Mouse (Mus musculus) c-Kit-positive CD71-negative TER-119-negative erythroid progenitor cells, embryonic 14.5 days (primary cell): ENCODE measurements around the gene Nicn1.

Experiments
- DNase-seq: peaks from one replicate; pipeline ENCODE4 v3.0.0-alpha.2; 2013; ENCODE audit warnings: low read depth

Gene Nicn1

DNA sequence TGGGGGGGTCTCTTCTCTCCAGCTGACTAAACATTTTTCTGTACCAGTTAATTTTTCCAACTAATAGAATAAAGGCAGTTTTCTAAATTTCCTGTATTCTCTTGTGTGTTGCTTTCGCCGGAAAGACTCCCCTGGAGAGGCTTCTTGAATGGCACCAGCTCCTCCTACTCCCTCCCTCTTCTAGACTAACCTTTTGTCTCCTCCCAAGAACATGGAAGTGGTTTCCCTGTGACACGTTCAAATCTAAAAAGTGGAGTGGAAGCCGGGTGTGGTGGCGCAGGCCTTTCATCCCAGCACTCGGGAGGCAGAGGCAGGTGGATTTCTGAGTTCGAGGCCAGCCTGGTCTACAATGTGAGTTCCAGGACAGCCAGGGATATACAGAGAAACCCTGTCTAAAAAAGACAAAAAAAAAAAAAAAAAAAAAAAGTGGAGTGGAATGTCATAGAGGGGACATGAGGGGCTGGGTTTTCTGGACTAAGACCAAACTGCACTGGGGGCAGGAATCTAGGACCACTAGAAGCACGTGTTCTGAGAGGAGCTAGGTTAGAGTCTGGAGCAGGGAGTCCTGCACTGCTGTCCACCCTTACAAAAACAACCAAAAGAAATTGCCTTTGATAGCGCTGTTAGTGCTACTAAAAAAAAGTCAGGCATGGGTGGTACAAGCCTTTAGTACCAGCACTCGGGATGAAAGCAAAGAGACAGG lies 47.8 kb downstream of the Nicn1 start:
- no peak for DNase-seq

DNA sequence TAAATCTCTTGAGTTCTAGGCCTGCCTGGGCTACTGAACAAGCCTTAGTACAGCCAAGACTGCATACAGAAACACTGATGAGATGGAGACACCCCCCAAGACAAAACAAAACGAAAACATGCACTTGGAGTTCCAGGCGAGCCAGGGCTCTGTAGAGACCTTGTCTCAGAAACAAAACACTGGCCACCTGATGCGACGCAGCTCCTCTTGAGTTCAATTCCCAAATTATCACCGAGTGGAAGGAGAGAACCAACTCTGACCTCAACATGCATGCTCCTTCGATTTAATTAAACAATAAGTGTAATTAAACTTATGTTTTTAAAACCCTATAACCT lies 48.3 kb downstream of the Nicn1 start:
- DNase-seq, result no peak

DNA sequence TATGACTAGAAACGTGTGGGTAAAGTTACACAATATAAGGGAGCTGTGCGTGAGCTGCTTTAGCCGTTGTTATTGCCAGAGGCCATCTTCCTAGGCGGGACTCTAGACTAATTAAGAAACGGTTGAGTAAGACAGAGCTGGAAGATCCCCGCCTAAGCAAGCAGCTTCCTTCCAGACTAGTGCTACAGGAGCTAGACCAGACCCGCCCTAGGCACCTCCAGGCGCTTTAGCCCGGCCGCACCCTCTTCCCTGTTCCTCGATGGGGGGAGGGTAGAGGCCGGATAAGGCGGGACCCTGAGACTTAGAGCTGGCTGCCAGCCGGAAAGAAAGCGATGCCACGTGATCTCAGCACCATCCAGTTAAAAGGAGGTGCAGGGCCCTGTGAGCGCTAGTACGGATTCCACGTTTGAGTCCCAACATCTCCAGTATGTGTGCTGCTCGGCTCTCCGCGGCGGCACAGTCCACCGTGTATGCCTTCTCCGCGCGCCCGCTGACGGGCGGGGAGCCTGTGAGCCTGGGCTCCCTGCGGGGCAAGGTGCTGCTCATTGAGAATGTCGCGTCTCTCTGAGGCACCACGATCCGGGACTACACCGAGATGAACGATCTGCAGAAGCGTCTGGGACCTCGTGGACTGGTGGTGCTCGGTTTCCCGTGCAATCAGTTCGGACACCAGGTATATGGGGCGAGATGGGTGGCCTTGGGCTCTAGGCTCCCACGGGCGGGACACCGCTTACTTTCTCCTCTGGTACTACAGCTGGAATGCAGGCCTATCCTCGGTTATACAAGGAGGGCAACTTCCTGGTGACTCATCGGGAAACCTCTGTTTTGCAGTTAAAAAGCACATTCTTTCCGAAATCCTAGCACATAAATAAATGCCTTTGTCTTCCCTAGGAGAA lies 48.9 kb downstream of the Nicn1 start, which contains the start of gene Gpx1:
Gene Gpx1, plus strand, starts transcription at position 18 of the 896 bp plus-strand sequence.
- peak; percentile 98 for DNase-seq

DNA sequence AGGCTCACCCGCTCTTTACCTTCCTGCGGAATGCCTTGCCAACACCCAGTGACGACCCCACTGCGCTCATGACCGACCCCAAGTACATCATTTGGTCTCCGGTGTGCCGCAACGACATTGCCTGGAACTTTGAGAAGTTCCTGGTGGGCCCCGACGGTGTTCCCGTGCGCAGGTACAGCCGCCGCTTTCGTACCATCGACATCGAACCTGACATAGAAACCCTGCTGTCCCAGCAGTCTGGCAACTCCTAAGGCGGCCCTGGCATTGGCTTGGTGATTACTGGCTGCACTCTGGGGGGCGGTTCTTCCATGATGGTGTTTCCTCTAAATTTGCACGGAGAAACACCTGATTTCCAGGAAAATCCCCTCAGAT lies 49.6 kb downstream of the Nicn1 start:
- DNase-seq, result no peak

DNA sequence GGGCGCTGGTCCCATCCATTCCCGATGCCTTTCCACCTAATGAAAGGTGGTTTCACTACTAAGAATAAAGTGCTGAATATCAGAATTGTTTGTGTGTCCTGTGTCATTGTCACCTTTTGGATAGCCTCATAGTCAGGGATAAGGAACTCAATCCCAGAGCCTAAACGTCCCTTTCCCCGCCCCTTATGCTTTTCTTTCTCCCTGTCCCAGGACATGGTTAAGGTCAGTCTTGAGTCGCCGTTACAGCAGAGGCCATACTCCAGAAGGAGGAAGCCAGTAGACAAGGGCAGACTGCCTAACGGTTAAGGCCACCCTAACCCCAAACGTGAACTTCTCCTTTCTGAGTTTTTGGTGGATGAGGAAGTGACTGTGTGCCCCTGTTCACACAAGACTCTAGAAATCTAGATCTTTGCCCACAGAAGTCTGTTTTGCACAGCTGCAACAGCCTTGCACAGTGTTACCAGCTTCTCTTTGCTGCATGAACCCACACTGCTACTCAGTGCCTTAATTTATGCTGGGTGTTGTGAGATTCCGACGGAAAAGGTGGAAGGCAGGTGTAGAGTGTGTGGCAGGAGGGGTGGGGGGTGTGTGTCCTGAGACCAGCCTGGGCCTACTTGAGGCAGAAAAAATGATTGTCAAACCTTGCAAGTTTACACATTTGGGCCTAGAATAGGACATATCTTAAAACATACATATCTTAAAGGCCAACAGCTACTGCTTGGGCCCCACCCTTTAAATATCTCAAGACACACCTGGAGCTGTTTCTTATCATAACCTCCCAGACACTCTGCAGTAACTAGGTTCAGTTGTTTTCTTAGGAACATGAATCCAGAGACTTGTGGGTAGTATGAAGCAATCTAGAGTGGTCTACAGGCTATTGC lies 50.3 kb downstream of the Nicn1 start:
- peak; percentile 73 for DNase-seq

DNA sequence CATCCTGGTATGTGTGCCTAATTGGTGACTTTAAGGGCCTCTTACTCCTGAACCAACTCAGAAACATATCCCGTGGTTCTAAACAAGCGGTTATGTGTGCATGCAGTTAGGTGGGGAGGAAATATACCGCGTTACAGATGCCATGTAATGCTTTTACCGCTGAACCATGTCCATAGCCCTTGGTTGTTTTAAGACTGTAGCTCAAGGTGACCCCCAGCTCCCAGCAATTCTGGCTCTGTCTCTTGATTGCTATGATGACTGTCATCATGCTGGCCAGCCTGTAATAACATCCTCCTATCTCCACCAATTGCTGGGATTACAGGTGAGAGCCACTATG lies 50.9 kb downstream of the Nicn1 start:
- no peak for DNase-seq

DNA sequence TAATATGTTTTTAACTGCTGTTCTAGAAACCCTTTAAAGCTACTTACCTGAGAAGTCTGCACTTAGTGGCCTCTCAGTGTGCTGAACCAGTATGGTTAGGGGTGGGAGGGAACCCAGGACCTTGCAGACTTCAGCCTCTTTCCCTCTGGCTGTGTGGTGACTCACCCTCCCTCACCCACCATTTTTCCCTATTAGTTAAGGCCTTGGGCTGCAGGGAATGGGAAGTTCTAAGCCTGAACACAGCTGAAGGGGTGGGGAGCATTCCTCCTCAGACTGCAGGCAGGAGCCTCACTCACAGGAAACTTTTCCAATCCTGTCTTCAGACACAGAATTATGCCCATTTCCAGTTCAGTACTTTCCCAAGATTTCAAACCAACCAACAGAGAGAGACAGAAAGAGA lies 51.6 kb downstream of the Nicn1 start:
- no peak for DNase-seq

DNA sequence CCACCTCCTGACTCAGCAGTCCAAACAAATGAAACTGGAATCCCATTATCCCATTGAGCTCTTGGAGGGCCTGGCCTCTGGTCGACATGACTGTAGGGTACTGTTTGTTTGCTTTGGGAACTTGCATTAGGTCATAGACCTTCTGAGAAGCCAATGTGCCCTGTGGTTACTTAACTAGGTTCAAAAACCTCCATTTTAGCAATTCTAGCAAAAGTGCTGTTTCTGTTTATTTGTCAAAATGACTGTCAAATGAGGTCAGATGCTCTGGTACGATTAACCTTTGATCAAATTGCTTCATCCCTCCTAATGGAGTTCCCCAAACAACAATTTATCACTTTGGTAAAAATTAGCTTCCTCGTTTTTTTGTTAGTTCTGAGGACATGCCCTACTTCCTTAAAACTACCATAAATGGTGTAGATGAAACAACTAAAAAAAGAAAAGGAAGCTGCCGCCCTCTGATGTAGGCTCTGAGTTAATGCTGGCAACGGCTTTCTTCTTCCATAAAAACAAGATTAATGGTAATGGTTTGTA lies 52.1 kb downstream of the Nicn1 start:
- peak; percentile 44 for DNase-seq

DNA sequence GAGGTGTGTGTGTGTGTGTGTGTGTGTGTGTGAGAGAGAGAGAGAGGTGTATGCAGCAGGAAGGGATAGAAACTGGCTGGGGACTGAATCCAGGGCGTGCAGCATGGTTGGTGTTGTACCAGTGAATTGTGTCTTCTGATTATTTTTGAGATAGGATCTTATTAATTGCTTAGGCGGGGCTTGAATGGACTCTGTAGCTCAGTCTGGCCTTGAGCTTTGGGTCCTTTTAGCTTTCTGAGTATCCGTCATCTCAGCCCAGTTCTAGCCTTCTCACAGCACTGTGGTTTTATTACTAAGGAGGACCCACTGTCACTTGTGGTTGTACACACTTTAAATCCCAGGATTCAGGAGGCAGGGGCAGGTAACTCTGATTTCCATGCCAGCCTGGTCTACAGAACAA lies 53.1 kb downstream of the Nicn1 start:
- no peak for DNase-seq

DNA sequence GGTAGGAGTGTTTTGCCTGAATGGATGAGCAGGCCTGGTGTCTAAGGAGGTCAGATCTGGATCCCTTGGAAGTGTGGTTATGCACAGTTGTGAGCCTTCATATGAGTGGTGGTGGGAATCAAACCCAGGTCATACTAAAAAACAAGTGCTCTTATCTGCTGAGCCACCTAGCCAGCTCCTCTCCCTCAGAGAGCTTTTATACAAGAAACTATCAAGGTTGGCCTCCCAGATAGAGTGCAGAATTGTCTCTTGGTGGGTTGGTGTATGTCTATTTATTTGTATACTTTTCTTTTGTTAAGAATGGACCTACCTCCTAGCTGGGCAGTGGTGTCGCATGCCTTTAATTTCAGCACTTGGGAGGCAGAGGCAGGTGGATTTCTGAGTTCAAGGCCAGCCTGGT lies 53.6 kb downstream of the Nicn1 start:
- DNase-seq, result no peak

DNA sequence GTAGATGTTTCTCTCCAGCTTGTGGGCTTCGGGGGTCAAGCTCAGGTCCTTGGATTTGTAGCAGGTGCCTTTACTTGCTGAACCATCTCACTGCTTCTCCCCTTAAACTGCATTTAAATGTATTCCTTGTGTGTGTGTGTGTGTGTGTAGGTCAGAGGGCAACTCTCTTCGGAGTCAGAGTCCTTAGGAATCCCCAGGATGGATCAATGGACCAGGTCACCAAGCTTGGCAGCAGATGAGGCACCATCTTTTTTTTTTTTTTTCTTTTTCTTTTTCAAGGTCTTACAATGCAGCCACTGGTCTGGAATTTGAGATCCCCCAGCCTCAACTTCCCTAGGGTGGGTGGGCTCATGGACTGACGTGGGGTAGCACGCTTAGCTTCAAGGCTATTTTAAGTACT lies 54.2 kb downstream of the Nicn1 start:
- DNase-seq, result no peak
